Mouse (Mus musculus) limb, embryonic 10.5 days (tissue): ENCODE data around the gene Rita1. TPM values are rescaled to one million over a fixed set of nuclear protein-coding genes. Genes with fewer than 3 reads are reported as not detected.

Experiments used
- DNase-seq: peaks from one replicate; pipeline ENCODE4 v3.0.0-alpha.2; 2017; ENCODE audit warnings: low spot score
- H3K27ac ChIP-seq: fragments of 300-500 bp; sonication (generic); 2 replicates; pipeline ENCODE4 v1.5.1; 2016; ENCODE audit warnings: mild to moderate bottlenecking
- H3K27me3 ChIP-seq: fragments of 300-500 bp; sonication (generic); 2 replicates; pipeline ENCODE4 v1.6.1; 2016; ENCODE audit warnings: low read depth, mild to moderate bottlenecking; ENCODE audit not compliant: poor library complexity, severe bottlenecking
- H3K36me3 ChIP-seq: fragments of 300-500 bp; sonication (generic); 2 replicates; pipeline ENCODE4 v1.6.1; 2016; ENCODE audit warnings: mild to moderate bottlenecking, moderate library complexity
- H3K4me1 ChIP-seq: fragments of 300-500 bp; sonication (generic); 2 replicates; pipeline ENCODE4 v1.6.1; 2016
- H3K4me3 ChIP-seq: fragments of 300-500 bp; sonication (generic); 2 replicates; pipeline ENCODE4 v1.5.1; 2016; ENCODE audit warnings: mild to moderate bottlenecking, moderate library complexity
- H3K9me3 ChIP-seq: fragments of 300-500 bp; sonication (generic); replicated peaks from 2 replicates; pipeline ENCODE4 v1.6.1; 2016; ENCODE audit warnings: mild to moderate bottlenecking
- WGBS: fragments of 180-500 bp; shearing (Covaris S2); methylation state at CpG from one replicate; pipeline ENCODE4 v1.1.7; 2016; 5-methylcytosine and 5-hydroxymethylcytosine counted together
- polyA plus RNA-seq: library from polyadenylated mRNA; unstranded; fragments of >200 nt; fragmentation: Nextera tagmentation; extraction: Ambion mirVana; gene quantifications from 2 replicates; pipeline ENCODE4 v1.2.1, GENCODE M21; 2016

The Rita1 gene
- polyA plus RNA-seq, 1 experiment from 2014 or later, result 19.5 TPM

DNA sequence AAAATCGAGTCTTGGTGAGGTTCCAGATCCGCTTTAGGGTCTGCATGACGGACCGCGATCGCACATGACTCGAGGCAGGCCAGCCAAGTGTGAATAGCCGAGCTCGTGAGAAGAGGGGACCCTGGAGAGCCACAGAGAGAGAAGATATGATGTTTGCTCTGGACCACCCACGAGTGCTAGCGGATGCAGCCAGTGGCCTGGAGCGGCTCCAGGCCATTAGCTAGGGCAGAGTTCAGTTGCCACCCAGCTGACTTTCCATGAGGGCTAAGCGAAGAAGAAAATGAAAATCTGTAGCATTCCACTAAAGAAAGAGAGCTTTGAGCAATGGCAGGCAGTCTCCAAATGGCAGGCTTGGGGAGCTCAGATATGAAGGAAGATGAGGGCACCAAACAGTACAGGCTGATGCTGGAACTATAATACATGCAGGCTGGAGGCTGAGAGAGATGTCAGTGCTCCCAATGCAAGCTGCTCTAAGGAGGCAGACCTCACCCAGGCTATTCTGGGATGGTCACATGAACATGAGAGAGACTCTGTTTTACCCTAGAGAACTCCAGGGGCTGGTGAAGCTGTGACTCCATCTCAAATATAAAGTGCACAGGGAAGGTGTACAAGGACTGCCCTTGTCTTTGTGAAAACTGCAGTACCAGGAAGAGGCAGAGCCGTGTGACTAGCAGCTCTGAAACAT is 41.2 kb downstream of the Rita1 start:
- H3K27ac ChIP-seq, result peak overlapping the region; percentile 87
- no peak overlapping the region for H3K4me3 ChIP-seq
- H3K36me3 ChIP-seq, result no peaks in the 10 kb centered on the region
- H3K9me3 ChIP-seq, result no peaks in the 10 kb centered on the region
- WGBS, result 64% methylated on average over 14 of the region's 14 CpGs
- peaks cover 73% of the 10 kb centered on the region for H3K4me1 ChIP-seq
- peak; percentile 39 for DNase-seq
- no peaks in the 10 kb centered on the region for H3K27me3 ChIP-seq

GRCm38 (mm10) chr5:120570289-120570897 is 42.0 kb downstream of the Rita1 start:
- DNase-seq, result no peak
- Histone ChIP-seq H3K27me3 (no peaks in the 10 kb centered on the region), H3K9me3 (no peaks in the 10 kb centered on the region), H3K4me3 (no peak overlapping the region), H3K4me1 (peaks cover 81% of the 10 kb centered on the region), H3K27ac (peak overlapping the region; percentile 87), H3K36me3 (no peaks in the 10 kb centered on the region)
- WGBS, result 93% methylated on average over 11 of the region's 11 CpGs

- no peak for DNase-seq
- Histone ChIP-seq H3K4me3 (no peak overlapping the region), H3K27me3 (no peaks in the 10 kb centered on the region), H3K27ac (peak overlapping the region; percentile 87), H3K9me3 (no peaks in the 10 kb centered on the region), H3K36me3 (no peaks in the 10 kb centered on the region), H3K4me1 (peaks cover 81% of the 10 kb centered on the region)
- WGBS, result 89% methylated on average over 3 of the region's 3 CpGs
Measured at GRCm38 (mm10) chr5:120569791-120570190, 42.6 kb downstream of the Rita1 start.

- WGBS, result 83% methylated on average over 4 of the region's 4 CpGs
Measured at GRCm38 (mm10) chr5:120568964-120569363, 43.4 kb downstream of the Rita1 start.

DNA sequence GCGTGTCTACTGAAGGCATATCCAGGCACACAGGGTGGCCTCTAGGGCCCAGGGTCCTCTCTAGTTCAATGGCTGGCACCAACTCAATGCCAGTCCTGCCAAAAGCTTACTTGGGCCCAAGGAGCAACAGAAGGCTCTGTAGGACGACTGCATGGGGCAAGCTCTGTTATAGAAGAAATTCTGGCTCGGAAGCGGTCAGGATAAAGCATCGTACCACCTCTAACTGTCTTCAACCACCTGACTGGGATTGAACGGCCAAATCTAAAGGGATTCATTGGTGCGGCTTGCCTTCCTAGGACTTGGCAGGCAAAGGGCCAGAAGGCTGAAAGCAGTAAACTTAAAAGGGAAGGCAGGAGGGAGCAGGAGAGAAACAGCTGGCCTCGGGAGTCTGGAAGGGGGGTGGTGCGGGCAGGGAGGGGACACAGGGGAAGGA is 44.0 kb downstream of the Rita1 start:
- no peaks in the 10 kb centered on the region for H3K27me3 ChIP-seq
- no peaks in the 10 kb centered on the region for H3K36me3 ChIP-seq
- peaks cover 88% of the 10 kb centered on the region for H3K4me1 ChIP-seq
- peak; percentile 40 for DNase-seq
- no peaks in the 10 kb centered on the region for H3K9me3 ChIP-seq
- 0 out of 2 replicates have a peak overlapping the region, but pooled peaks have one; percentile 34 for H3K4me3 ChIP-seq
- 51% methylated on average over 9 of the region's 9 CpGs for WGBS
- peak overlapping the region; percentile 87 for H3K27ac ChIP-seq

More at GRCm38 (mm10) chr5:120568964-120569363, 43.4 kb downstream of the Rita1 start:
- no peaks in the 10 kb centered on the region for H3K9me3 ChIP-seq
- H3K4me3 ChIP-seq, result no peak overlapping the region
- no peaks in the 10 kb centered on the region for H3K27me3 ChIP-seq
- H3K4me1 ChIP-seq, result peaks cover 82% of the 10 kb centered on the region
- peak overlapping the region; percentile 87 for H3K27ac ChIP-seq
- DNase-seq, result no peak
- no peaks in the 10 kb centered on the region for H3K36me3 ChIP-seq

DNA sequence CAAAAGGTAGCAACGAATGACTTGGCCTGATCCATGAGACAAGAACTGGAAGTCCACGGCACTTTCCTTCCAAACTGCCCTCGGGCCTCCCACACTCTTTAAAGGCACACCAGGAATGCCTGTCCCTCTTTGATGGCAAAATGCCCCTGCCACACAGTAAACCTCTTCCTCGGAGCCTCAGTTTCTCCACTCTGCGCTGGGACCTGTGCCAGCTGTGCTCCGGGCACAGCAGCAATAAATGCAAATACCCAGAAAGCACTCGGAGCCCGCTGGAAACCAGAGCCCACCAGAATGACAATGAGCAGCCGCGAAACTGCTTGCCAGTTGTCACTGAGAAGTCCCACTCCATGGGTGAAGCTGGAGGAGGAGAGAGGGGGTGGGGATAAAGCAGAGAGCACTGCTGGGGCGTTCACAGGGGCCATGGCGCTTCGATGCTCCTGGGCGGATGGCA is 44.6 kb downstream of the Rita1 start:
- no peaks in the 10 kb centered on the region for H3K27me3 ChIP-seq
- no peaks in the 10 kb centered on the region for H3K36me3 ChIP-seq
- H3K9me3 ChIP-seq, result no peaks in the 10 kb centered on the region
- H3K4me1 ChIP-seq, result peaks cover 94% of the 10 kb centered on the region
- H3K4me3 ChIP-seq, result peak overlapping the region; percentile 34
- 44% methylated on average over 14 of the region's 14 CpGs for WGBS
- DNase-seq, result no peak
- H3K27ac ChIP-seq, result peak overlapping the region; percentile 87

GRCm38 (mm10) chr5:120567253-120567701 is 45.1 kb downstream of the Rita1 start:
- 7% methylated on average over 21 of the region's 21 CpGs for WGBS
- Histone ChIP-seq H3K27ac (peak overlapping the region; percentile 87), H3K4me3 (peak overlapping the region; percentile 34), H3K27me3 (no peaks in the 10 kb centered on the region), H3K9me3 (no peaks in the 10 kb centered on the region), H3K4me1 (peaks cover 94% of the 10 kb centered on the region), H3K36me3 (no peaks in the 10 kb centered on the region)
- DNase-seq, result peak; percentile 73

GRCm38 (mm10) chr5:120566681-120567252 is 45.6 kb downstream of the Rita1 start:
- H3K36me3 ChIP-seq, result no peaks in the 10 kb centered on the region
- H3K4me1 ChIP-seq, result peaks cover 91% of the 10 kb centered on the region
- 58% methylated on average over 9 of the region's 9 CpGs for WGBS
- H3K4me3 ChIP-seq, result peak overlapping the region; percentile 34
- H3K27ac ChIP-seq, result peak overlapping the region; percentile 87
- H3K27me3 ChIP-seq, result no peaks in the 10 kb centered on the region
- no peak for DNase-seq
- no peaks in the 10 kb centered on the region for H3K9me3 ChIP-seq

DNA sequence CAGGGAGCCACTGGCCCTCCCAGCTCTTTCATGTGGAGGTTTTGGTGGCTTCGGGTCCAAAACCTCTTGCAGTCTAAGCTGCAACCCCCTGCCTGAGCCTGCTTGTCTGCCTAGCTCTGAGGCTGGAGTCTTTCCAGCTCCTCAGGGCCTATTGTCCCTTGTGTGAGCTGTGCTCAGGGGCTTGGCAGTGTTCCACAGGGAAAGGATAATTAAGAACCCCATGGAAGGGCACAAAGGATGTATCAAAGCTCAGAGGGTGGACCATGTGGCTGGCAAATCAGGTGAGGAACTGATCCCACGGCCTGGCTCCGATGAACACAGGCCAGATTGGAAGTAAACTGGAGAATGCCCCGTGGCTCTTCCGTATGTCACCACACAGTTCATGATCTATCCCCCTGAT is 46.3 kb downstream of the Rita1 start:
- Histone ChIP-seq H3K27ac (peak overlapping the region; percentile 87), H3K4me3 (no peak overlapping the region), H3K27me3 (no peaks in the 10 kb centered on the region), H3K36me3 (no peaks in the 10 kb centered on the region), H3K4me1 (peaks cover 87% of the 10 kb centered on the region), H3K9me3 (no peaks in the 10 kb centered on the region)
- 78% methylated on average over 5 of the region's 5 CpGs for WGBS
- DNase-seq, result no peak

GRCm38 (mm10) chr5:120565171-120565905 is 47.1 kb downstream of the Rita1 start:
- Histone ChIP-seq H3K36me3 (no peaks in the 10 kb centered on the region), H3K9me3 (no peaks in the 10 kb centered on the region), H3K4me3 (no peak overlapping the region), H3K4me1 (peaks cover 87% of the 10 kb centered on the region), H3K27me3 (no peaks in the 10 kb centered on the region), H3K27ac (peak overlapping the region; percentile 87)
- DNase-seq, result no peak
- WGBS, result 54% methylated on average over 15 of the region's 15 CpGs

DNA sequence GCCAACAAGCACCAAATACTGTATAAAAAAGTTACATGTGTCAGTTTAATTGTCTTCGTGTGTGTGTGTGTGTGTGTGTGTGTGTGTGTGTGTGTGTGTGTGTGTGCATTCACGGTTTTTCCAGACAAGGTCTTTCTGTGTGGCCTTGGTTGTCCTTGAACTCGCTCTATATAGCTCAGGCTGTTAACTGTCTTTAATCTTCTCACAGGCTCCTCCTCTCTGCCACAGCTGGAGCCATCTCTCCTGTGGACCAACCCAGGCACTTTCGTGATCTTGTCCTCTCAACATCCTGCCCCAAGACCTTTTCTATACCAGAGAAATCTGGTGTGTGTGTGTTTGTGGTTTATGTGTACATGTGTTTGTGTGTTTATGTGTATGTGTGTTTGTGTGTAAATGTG is 48.5 kb downstream of the Rita1 start:
- H3K4me1 ChIP-seq, result peaks cover 82% of the 10 kb centered on the region

GRCm38 (mm10) chr5:120562956-120563913 is 49.2 kb downstream of the Rita1 start:
- H3K27me3 ChIP-seq, result no peaks in the 10 kb centered on the region
- H3K36me3 ChIP-seq, result no peaks in the 10 kb centered on the region
- peak overlapping the region; percentile 81 for H3K27ac ChIP-seq
- H3K4me3 ChIP-seq, result no peak overlapping the region
- no peaks in the 10 kb centered on the region for H3K9me3 ChIP-seq
- peaks cover 82% of the 10 kb centered on the region for H3K4me1 ChIP-seq
- WGBS, result 60% methylated on average over 28 of the region's 28 CpGs
- peak; percentile 42 for DNase-seq

More for the DNA sequence above, 48.5 kb downstream of the Rita1 start:
- Histone ChIP-seq H3K9me3 (no peaks in the 10 kb centered on the region), H3K4me3 (no peak overlapping the region), H3K36me3 (no peaks in the 10 kb centered on the region), H3K27ac (peak overlapping the region; percentile 81; the same call in 1 of the 2 replicates), H3K27me3 (no peaks in the 10 kb centered on the region)
- no peak for DNase-seq
- 58% methylated on average over 4 of the region's 4 CpGs for WGBS
